Mouse (Mus musculus): ENCODE data around the gene Lcn11.
A peak's percentile ranks its signal among the peaks of the same experiment; 100 is the strongest.

Gene Lcn11

DNA sequence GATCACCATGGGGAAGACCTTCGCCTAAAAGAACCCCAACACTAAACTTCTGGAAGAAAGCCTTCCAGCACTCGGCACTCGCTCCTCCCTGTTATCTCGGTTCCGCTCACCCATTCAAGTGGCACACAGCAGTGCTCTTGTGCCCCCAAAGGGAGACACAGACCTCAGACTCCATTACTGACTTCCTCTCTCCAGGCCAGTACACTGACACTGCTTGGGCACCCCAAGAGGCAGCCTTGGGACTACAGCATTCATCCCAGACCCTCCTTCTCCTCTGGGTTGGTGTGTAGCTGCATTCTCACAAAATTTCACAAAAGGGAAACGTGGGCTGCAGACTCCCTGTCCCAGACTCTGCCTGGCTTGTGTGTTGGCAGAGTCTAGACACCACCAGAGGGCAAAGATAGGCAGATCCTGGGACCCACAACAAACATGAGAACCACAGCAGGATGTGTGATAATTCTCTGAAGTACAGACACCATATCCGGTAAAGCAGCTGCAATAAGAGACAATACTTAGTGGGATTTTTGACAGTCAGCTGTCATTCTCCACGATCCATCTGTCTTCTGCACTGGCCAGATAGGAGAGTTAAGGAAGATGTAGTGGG, 51.6 kb downstream of the Lcn11 start:
- peak; percentile 61 for DNase-seq (ENCODE audit: low spot score)
